15 mouse cellular contexts compared by ENCODE assay signal in genomic region chr1:152793495-152794130, GRCm38 (mm10). TPM values are rescaled to one million over a fixed set of nuclear protein-coding genes. Genes with fewer than 3 reads are reported as not detected.
DNase-seq lines count a peak whose midpoint lies in the region; ATAC-seq lines count a peak whose summit lies in the region.
"Had no signal": no experiment of that assay in that cellular context is flagged by ENCODE, and none has a peak within 500 bp of the region (broad histone marks: within the 10 kb centered on the region; RNA-seq: fewer than 3 reads in every experiment).

No protein-coding gene starts in this region.

- ATAC-seq in forebrain, embryonic 11.5 days (replicated peaks; ENCODE audit: low FRiP score) = peak; percentile 57
- ATAC-seq in forebrain, embryonic 15.5 days (replicated peaks) = no peak
- no peak for ATAC-seq in midbrain, embryonic 15.5 days (replicated peaks)
- 0 out of 2 replicates have a peak, but pooled peaks have one; percentile 9 for ATAC-seq in neural tube, embryonic 12.5 days (ENCODE audit: low FRiP score, low read depth)

- no peak overlapping the region for H3K4me2 ChIP-seq in forebrain, embryonic 11.5 days (ENCODE audit: low read depth, low read length, severe bottlenecking)
- H3K4me2 ChIP-seq in forebrain, embryonic 15.5 days (replicated peaks) = no peak overlapping the region
- H3K4me2 ChIP-seq in midbrain, embryonic 15.5 days = no peak overlapping the region
- no peak overlapping the region for H3K4me2 ChIP-seq in neural tube, embryonic 12.5 days (replicated peaks)
- H3K4me2 ChIP-seq: embryonic facial prominence, embryonic 15.5 days; liver, embryonic 11.5 days had no signal

- H3K27ac ChIP-seq in forebrain, embryonic 11.5 days (ENCODE audit: low read depth, low read length) = no peak overlapping the region
- no peak overlapping the region for H3K27ac ChIP-seq in forebrain, embryonic 15.5 days (replicated peaks)
- peak overlapping the region; percentile 64 for H3K27ac ChIP-seq in midbrain, embryonic 10.5 days (replicated peaks)
- H3K27ac ChIP-seq in midbrain, embryonic 15.5 days = no peak overlapping the region
- no peak overlapping the region for H3K27ac ChIP-seq in neural tube, embryonic 12.5 days
- H3K27ac ChIP-seq: embryonic facial prominence, embryonic 15.5 days had no signal

- no peak overlapping the region for H3K4me3 ChIP-seq in forebrain, embryonic 11.5 days (ENCODE audit: low read depth, low read length)
- no peak overlapping the region for H3K4me3 ChIP-seq in forebrain, embryonic 15.5 days
- H3K4me3 ChIP-seq in midbrain, embryonic 10.5 days = no peak overlapping the region
- H3K4me3 ChIP-seq in midbrain, embryonic 15.5 days = no peak overlapping the region
- no peak overlapping the region for H3K4me3 ChIP-seq in neural tube, embryonic 12.5 days
- H3K4me3 ChIP-seq: embryonic facial prominence, embryonic 15.5 days had no signal

- no peak for DNase-seq in forebrain, embryonic 11.5 days (ENCODE audit: low spot score)
- DNase-seq in midbrain, embryonic 10.5 days (ENCODE audit: low spot score) = peak; percentile 45
- DNase-seq in embryo, embryonic 11 days = peak; percentile 46
- DNase-seq in right cerebral cortex, postnatal 10 days (ENCODE audit: low spot score in 2 of 2) = no peak
- DNase-seq in layer of hippocampus, postnatal 36 days = no peak
- DNase-seq: adrenal gland, postnatal 14 days; kidney, adult 18-20 months had no signal

- peaks cover 13% of the 10 kb centered on the region for H3K4me1 ChIP-seq in forebrain, embryonic 11.5 days (replicated peaks; ENCODE audit: control insufficient read depth, insufficient read depth, low read length)
- H3K4me1 ChIP-seq in forebrain, embryonic 15.5 days = peaks cover 8% of the 10 kb centered on the region
- H3K4me1 ChIP-seq in midbrain, embryonic 10.5 days = peaks cover 36% of the 10 kb centered on the region
- no peaks in the 10 kb centered on the region for H3K4me1 ChIP-seq in midbrain, embryonic 15.5 days
- peaks cover 28% of the 10 kb centered on the region for H3K4me1 ChIP-seq in neural tube, embryonic 12.5 days
- H3K4me1 ChIP-seq: embryonic facial prominence, embryonic 15.5 days had no signal

- no peaks in the 10 kb centered on the region for H3K27me3 ChIP-seq in forebrain, embryonic 11.5 days (ENCODE audit: control insufficient read depth, insufficient read depth, low read length)
- H3K27me3 ChIP-seq in forebrain, embryonic 15.5 days = no peaks in the 10 kb centered on the region
- H3K27me3 ChIP-seq in midbrain, embryonic 10.5 days (ENCODE audit: low read depth, poor library complexity, severe bottlenecking) = no peaks in the 10 kb centered on the region
- no peaks in the 10 kb centered on the region for H3K27me3 ChIP-seq in midbrain, embryonic 15.5 days (replicated peaks)
- no peaks in the 10 kb centered on the region for H3K27me3 ChIP-seq in neural tube, embryonic 12.5 days (replicated peaks)
- H3K27me3 ChIP-seq: embryonic facial prominence, embryonic 15.5 days had no signal

- no peak overlapping the region for H3K9ac ChIP-seq in forebrain, embryonic 11.5 days (ENCODE audit: low read length)
- H3K9ac ChIP-seq in forebrain, embryonic 15.5 days (replicated peaks) = no peak overlapping the region
- no peak overlapping the region for H3K9ac ChIP-seq in midbrain, embryonic 15.5 days
- H3K9ac ChIP-seq in neural tube, embryonic 12.5 days = no peak overlapping the region
- H3K9ac ChIP-seq: embryonic facial prominence, embryonic 15.5 days had no signal

- H3K9me3 ChIP-seq in forebrain, embryonic 11.5 days (ENCODE audit: control insufficient read depth, low read length) = no peaks in the 10 kb centered on the region; the same call in 1 of the 2 replicates
- no peaks in the 10 kb centered on the region for H3K9me3 ChIP-seq in forebrain, embryonic 15.5 days
- H3K9me3 ChIP-seq in midbrain, embryonic 10.5 days (replicated peaks) = no peaks in the 10 kb centered on the region
- no peaks in the 10 kb centered on the region for H3K9me3 ChIP-seq in midbrain, embryonic 15.5 days
- no peaks in the 10 kb centered on the region for H3K9me3 ChIP-seq in neural tube, embryonic 12.5 days
- H3K9me3 ChIP-seq: embryonic facial prominence, embryonic 15.5 days had no signal

- no peaks in the 10 kb centered on the region for H3K36me3 ChIP-seq in forebrain, embryonic 11.5 days (ENCODE audit: control insufficient read depth, insufficient read depth, low read length)
- H3K36me3 ChIP-seq in forebrain, embryonic 15.5 days = no peaks in the 10 kb centered on the region
- no peaks in the 10 kb centered on the region for H3K36me3 ChIP-seq in midbrain, embryonic 10.5 days
- H3K36me3 ChIP-seq in midbrain, embryonic 15.5 days (replicated peaks) = no peaks in the 10 kb centered on the region
- H3K36me3 ChIP-seq in neural tube, embryonic 12.5 days = no peaks in the 10 kb centered on the region
- H3K36me3 ChIP-seq: embryonic facial prominence, embryonic 15.5 days had no signal

- WGBS in forebrain, embryonic 11.5 days = 12% methylated on average over 6 of the region's 6 CpGs
- 20% methylated on average over 6 of the region's 6 CpGs for WGBS in forebrain, embryonic 15.5 days
- 23% methylated on average over 6 of the region's 6 CpGs for WGBS in midbrain, embryonic 10.5 days
- WGBS in midbrain, embryonic 15.5 days = 31% methylated on average over 6 of the region's 6 CpGs
- WGBS in neural tube, embryonic 12.5 days = 14% methylated on average over 6 of the region's 6 CpGs

RNA-seq across cellular contexts. Expression of gene Ncf2, which starts 6.4 kb away (rescaled TPM):
- 2.5 TPM in 2 replicates for polyA plus RNA-seq in forebrain, embryonic 11.5 days (2014; fragmentation: Nextera tagmentation; extraction: Ambion mirVana)
- 2.0 and 2.3 TPM in 2 replicates for polyA plus RNA-seq in forebrain, embryonic 15.5 days (2015; fragmentation: Nextera tagmentation; extraction: Ambion mirVana)
- polyA plus RNA-seq in midbrain, embryonic 10.5 days (2016; fragmentation: Nextera tagmentation; extraction: Ambion mirVana) = 2.9 and 3.0 TPM in 2 replicates
- polyA plus RNA-seq in midbrain, embryonic 15.5 days (2015; fragmentation: Nextera tagmentation; extraction: Ambion mirVana) = 2.2 and 2.6 TPM in 2 replicates
- 3.0 and 4.0 TPM in 2 replicates for polyA plus RNA-seq in neural tube, embryonic 12.5 days (2016; fragmentation: Nextera tagmentation; extraction: Ambion mirVana)
- total RNA-seq in layer of hippocampus, postnatal 36 days (2021) = 1 to 10 TPM; 3.1 to 4.9 TPM

RNA-seq across cellular contexts. Expression of gene Arpc5, which starts 27.3 kb away (rescaled TPM):
- polyA plus RNA-seq in forebrain, embryonic 11.5 days (2014; fragmentation: Nextera tagmentation; extraction: Ambion mirVana) = 252 and 259 TPM in 2 replicates
- polyA plus RNA-seq in forebrain, embryonic 15.5 days (2015; fragmentation: Nextera tagmentation; extraction: Ambion mirVana) = 377 and 388 TPM in 2 replicates
- 207 and 235 TPM in 2 replicates for polyA plus RNA-seq in midbrain, embryonic 10.5 days (2016; fragmentation: Nextera tagmentation; extraction: Ambion mirVana)
- 333 and 344 TPM in 2 replicates for polyA plus RNA-seq in midbrain, embryonic 15.5 days (2015; fragmentation: Nextera tagmentation; extraction: Ambion mirVana)
- polyA plus RNA-seq in neural tube, embryonic 12.5 days (2016; fragmentation: Nextera tagmentation; extraction: Ambion mirVana) = 294 and 320 TPM in 2 replicates
- 100 to 1,000 TPM; 197 to 200 TPM for total RNA-seq in layer of hippocampus, postnatal 36 days (2021)

RNA-seq across cellular contexts. Expression of gene Rgl1, which starts 27.5 kb away (rescaled TPM):
- 28.6 and 32.5 TPM in 2 replicates for polyA plus RNA-seq in forebrain, embryonic 11.5 days (2014; fragmentation: Nextera tagmentation; extraction: Ambion mirVana)
- polyA plus RNA-seq in forebrain, embryonic 15.5 days (2015; fragmentation: Nextera tagmentation; extraction: Ambion mirVana) = 21.2 and 22.8 TPM in 2 replicates
- 23.2 and 24.4 TPM in 2 replicates for polyA plus RNA-seq in midbrain, embryonic 10.5 days (2016; fragmentation: Nextera tagmentation; extraction: Ambion mirVana)
- polyA plus RNA-seq in midbrain, embryonic 15.5 days (2015; fragmentation: Nextera tagmentation; extraction: Ambion mirVana) = 14.9 and 15.7 TPM in 2 replicates
- 22.7 and 24.8 TPM in 2 replicates for polyA plus RNA-seq in neural tube, embryonic 12.5 days (2016; fragmentation: Nextera tagmentation; extraction: Ambion mirVana)
- 100 to 1,000 TPM; 116 to 122 TPM for total RNA-seq in layer of hippocampus, postnatal 36 days (2021)

RNA-seq across cellular contexts. Expression of gene Apobec4, which starts 43.3 kb away (rescaled TPM):
- polyA plus RNA-seq in forebrain, embryonic 11.5 days (2014; fragmentation: Nextera tagmentation; extraction: Ambion mirVana) = not detected in 2 replicates
- polyA plus RNA-seq in forebrain, embryonic 15.5 days (2015; fragmentation: Nextera tagmentation; extraction: Ambion mirVana) = 0.27 TPM in 1 of 2 replicates, not detected in the other
- not detected in 2 replicates for polyA plus RNA-seq in midbrain, embryonic 10.5 days (2016; fragmentation: Nextera tagmentation; extraction: Ambion mirVana)
- polyA plus RNA-seq in midbrain, embryonic 15.5 days (2015; fragmentation: Nextera tagmentation; extraction: Ambion mirVana) = 0.24 TPM in 1 of 2 replicates, not detected in the other
- not detected in 2 replicates for polyA plus RNA-seq in neural tube, embryonic 12.5 days (2016; fragmentation: Nextera tagmentation; extraction: Ambion mirVana)
- total RNA-seq in layer of hippocampus, postnatal 36 days (2021) = not detected
- total RNA-seq: adrenal gland, postnatal 14 days; layer of hippocampus, postnatal 10 days; neutrophil, adult 5-6 weeks had no signal
- polyA plus RNA-seq: heart, embryonic 14.5 days; liver, embryonic 11.5 days had no signal

Comparison
In these comparisons a context has a peak if more than half of its experiments do, and no peak if none do; other contexts are left out.
1. ATAC-seq: peak in forebrain, embryonic 11.5 days (single experiment) and neural tube, embryonic 12.5 days (single experiment); none in forebrain, embryonic 15.5 days (single experiment) and midbrain, embryonic 15.5 days (single experiment).
2. DNase-seq: peak in midbrain, embryonic 10.5 days (single experiment) and embryo, embryonic 11 days (single experiment); none in forebrain, embryonic 11.5 days (single experiment), right cerebral cortex, postnatal 10 days (0 of 2) and layer of hippocampus, postnatal 36 days (0 of 2).